Mouse (Mus musculus) MN1 (cell line): ENCODE results near the gene Mex3a.

Experiments
- DNase-seq: peaks from one replicate; pipeline ENCODE4 v3.0.0-alpha.2; 2016; ENCODE audit warnings: low spot score

Mex3a gene

GRCm38 (mm10) chr3:88544955-88545591 is 12.9 kb downstream of the Mex3a start:
- DNase-seq = no peak

- no peak for DNase-seq
Observed at GRCm38 (mm10) chr3:88546674-88547418, 14.7 kb downstream of the Mex3a start.

DNA sequence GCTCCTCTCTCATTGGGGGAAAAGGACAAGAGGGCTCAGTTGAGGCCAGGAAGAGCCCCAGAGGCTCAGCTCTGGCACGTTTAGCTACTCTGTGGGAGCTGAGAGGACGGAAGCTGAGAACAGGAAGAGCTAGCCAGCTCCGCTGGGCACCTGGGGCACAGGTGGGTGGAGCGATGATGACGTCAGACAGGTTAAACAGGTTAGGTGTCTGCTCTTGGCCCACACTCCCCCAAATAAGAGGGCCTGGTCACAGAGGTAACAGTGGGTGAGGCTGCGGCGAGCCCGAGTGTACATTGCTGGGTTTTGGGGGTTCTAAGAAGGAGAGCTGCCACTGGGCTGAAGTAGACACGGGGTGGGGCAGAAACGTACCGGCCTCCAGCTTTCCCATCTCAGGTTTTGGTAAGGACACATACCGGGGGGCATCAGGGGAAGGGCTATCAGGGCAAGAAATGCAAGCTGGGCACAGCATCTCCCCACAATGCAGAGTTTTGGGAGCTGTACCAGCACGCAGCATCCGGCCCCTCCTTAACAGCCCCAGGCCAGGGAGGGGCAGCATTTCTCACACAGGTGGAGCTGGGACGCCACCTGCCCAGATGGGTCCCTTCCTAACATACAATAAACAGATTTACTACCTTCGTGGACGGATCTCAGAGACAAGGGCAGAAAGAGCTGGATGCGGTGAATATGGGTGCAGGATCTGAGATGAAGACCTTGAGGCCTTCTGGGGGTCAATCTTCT is 16.2 kb downstream of the Mex3a start, which contains the start of gene Rab25:
Gene Rab25, minus strand, starts transcription at position 121 of the 738 bp plus-strand sequence.
- DNase-seq = no peak

GRCm38 (mm10) chr3:88551586-88551985 is 19.4 kb downstream of the Mex3a start:
- DNase-seq = no peak

- DNase-seq = no peak
Observed at GRCm38 (mm10) chr3:88552082-88552645, 20.0 kb downstream of the Mex3a start.

- DNase-seq = peak; percentile 99
Observed at GRCm38 (mm10) chr3:88552676-88553524, 20.7 kb downstream of the Mex3a start, which contains the start of gene Lamtor2. TSS of gene Lamtor2 (minus strand) at chr3:88553074.

DNA sequence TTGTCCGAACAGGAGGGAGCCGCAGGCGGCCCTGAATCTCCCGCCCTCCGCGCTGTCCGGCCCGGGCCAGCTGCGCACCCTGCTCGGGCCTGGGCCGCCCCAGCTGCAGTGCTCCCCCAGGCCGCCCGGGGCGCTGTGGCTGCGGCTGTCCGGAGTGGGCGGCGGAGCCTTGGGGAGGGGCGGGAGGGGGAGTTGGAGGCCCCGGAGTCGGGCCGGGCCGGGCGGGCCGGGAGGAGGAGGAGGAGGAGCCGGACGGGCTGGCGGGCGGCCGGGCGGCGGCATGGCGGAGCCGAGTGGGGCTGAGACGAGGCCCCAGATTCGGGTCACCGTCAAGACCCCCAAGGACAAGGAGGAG is 21.3 kb downstream of the Mex3a start, which contains the start of gene Ubqln4:
Gene Ubqln4, plus strand, starts transcription at position 234 of the 355 bp plus-strand sequence.
- DNase-seq = peak; percentile 94

DNA sequence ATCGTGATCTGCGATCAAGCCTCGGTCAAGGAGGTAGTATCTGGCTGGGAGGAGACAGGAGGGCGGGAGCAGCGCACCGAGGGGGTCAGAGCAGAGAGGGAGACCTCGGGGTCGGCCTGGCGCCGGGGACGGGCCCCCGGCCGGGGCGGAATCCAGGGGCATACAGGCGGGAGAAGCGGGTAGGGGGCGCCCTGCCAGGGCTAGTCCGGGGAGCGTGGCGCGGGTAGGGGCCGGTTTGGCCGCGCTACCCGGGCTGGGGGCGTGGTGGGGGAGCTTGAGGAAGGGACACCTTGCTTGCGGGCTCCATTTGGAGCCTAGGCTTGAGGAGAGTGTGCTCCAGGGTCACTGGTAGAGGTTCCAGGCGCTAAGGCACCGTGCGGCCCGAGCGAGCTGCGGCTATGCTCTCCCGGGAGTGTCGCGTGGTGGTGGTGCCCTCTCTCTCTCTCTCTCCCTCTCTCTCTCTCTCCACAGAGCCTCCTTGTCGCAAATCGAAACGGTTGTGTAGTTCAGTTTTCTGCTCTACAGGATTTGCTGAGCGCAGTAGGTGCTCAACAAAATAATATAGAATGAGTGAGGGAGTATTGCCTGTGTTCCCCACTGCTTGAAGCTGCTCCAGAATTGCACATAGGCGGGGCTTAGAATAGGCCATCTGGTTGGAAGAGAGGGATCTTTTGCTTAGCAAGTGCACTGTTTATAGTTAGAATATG is 21.8 kb downstream of the Mex3a start:
- DNase-seq = peak; percentile 84

DNA sequence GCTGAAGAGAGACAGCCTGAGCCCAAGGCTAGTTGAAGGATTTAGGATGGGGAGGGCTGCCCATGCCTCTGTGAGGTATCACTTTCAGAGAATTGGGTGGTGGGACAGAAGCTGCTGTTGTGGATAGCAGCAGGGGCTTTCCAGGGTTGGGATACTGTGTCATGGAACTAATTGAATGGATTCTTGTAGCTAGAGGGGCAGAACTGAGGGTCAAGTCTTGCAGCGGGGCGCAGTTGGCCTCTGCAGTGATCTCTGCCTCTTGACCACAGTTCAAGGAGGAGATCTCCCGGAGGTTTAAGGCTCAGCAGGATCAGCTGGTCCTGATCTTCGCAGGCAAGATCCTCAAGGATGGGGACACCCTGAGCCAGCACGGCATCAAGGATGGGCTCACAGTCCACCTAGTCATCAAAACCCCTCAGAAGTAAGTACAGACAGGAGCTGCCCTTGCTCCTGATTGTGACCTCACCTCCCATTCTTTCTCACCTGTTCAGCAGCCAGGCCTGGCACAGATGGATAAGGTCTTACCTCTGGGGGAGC is 22.9 kb downstream of the Mex3a start:
- DNase-seq = no peak

DNA sequence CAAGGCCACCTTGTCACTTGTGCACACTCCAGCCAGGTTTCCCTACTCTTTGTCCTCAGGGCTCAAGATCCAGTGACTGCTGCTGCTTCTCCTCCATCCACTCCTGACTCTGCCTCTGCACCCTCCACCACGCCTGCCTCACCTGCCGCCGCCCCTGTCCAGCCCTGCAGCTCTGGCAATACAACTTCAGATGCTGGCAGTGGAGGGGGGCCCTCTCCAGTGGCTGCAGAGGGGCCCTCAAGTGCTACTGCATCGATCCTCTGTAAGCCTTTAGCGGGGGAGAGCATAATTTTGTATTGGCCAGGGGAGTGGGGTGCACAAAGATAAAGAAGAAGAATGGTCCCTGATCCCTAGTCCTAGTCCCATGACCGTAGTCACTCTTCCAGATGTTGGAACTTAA is 23.5 kb downstream of the Mex3a start:
- no peak for DNase-seq

- DNase-seq = no peak
Observed at GRCm38 (mm10) chr3:88556616-88557015, 24.4 kb downstream of the Mex3a start.

DNA sequence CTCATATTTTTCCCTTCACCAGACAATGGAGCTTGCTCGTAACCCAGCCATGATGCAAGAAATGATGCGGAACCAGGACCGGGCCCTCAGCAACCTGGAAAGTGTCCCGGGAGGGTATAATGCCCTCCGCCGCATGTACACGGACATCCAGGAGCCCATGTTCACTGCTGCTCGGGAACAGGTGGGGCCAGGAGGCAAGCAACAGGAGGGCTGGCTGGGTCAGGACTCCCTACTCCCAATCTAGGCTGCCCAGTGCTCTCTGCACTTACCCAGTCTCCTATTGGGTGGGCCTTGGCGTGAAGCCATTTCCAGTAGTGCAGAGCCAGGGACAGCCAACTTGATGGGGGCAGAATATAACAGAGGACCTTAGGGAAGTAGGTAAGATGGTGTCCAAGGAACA is 27.4 kb downstream of the Mex3a start:
- no peak for DNase-seq

GRCm38 (mm10) chr3:88561989-88562388 is 29.8 kb downstream of the Mex3a start:
- peak; percentile 75 for DNase-seq

DNA sequence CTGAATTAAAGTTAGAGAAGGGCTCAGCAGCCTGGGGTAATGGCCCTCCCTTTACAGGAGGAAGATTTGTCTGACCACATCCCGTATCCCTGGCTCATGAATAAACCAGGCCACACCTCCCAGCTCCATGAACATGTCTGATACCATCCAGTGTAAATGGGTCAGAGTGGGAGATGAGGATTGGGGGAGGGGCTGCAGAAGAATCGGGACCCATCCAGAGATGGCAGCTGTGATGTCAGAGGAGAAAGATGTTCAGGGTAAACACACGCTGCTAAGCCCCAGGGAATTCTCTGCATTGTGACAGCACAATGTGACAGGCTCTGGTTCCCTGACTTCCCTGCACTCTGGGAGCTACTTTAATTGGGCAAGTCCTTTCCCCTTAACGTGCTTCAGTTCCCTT is 31.2 kb downstream of the Mex3a start:
- peak; percentile 50 for DNase-seq

DNA sequence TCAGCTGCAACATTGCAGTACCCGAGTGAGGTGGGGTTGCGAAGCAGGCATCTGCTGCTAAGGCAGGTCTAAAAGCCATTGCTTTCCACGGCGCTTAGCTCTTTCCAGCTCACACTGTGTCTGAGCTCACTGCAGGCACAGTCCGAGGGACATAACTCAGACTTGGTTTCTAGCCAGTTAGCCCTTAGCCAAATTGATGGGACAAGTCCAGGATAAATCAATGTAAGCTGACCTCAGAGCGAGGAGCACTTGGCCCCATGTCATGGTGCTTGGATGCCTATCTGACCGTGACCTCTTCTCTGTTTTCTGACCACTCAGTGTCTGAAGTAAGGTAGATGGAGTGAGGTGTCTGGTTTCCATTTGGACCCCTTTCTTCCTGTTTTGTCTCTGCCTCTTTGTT is 31.8 kb downstream of the Mex3a start:
- DNase-seq = peak; percentile 53

DNA sequence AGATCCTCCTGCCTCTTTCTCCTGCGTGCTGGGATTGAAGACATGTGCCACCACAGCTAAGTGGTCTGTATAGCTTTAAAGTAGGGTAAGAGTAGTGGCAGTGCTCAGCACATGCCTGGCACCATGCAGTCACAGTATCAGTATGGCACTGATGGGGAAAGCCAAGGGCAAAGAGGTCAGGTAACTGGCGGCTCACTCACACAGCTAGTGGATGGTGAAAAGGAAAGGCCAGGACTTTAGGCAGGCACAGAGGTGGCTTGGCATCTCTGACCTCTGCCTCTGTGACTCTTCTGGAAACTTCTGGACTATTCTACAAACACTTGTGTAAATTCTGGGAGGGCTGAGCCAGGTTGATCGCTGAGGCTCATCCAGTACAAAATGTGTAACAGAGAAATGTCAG is 33.9 kb downstream of the Mex3a start:
- no peak for DNase-seq

- no peak for DNase-seq
Observed at GRCm38 (mm10) chr3:88566536-88567061, 34.4 kb downstream of the Mex3a start.

DNA sequence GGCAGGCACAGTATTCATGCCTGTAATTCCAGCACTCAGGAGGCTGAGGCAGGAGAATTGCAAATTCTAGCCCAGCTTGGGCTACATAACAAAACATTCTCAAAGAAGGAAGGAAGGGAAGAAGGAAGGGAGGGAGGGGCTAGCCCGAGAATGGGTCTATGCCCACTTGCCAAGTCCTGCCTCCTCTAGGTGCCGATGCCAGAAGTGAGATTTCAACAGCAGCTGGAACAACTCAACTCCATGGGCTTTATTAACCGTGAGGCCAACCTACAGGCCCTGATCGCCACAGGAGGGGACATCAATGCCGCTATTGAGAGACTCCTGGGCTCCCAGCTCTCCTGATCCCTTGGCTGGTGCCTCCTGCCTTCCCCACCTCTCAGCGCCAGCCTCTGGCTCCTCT is 35.7 kb downstream of the Mex3a start:
- DNase-seq = no peak

GRCm38 (mm10) chr3:88568615-88569014 is 36.4 kb downstream of the Mex3a start:
- DNase-seq = no peak

DNA sequence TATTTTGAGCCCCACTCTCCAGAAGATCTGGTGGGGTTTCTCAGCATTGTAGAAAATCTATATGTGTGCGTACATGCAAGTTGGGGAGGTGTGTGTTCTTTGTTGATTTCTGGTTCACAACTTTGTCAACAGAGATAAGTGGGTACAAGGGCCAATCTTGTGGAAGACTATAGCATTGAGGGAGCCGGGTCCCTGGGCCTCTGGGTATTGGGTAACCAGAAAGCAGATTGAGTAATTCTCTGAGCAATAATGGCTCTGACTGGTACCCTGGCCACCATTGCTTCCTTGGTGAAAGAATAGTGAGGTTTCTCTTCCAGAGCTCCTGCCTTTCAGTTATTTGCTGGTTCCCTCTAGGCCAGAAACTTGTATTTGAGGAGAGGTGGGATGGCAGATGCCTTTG is 36.9 kb downstream of the Mex3a start:
- DNase-seq = no peak
